Mouse (Mus musculus): ENCODE results near the gene Ppdpf. TPM values are rescaled to one million over a fixed set of nuclear protein-coding genes. Genes with fewer than 3 reads are reported as not detected.

Gene Ppdpf
- polyA plus RNA-seq, 1 experiment = 172 TPM

DNA sequence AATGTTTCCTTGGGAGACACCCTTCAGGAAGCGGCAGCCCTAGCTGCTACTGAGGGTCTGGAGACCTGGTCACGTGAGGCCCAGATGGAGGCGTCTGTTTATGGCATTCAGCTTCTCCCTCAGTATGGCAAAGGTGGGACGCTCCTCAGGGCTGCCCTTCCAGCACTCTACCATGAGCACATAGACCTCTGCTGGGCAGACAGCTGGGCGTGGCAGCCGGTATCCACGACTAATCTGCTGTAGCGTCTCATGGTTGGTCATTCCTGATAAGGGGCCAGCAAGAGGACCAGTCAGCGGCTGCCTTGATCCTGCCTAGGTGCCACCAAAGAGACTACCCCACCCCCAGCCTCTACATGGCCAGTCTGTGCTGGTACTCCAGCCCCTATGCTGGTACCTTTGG, 19.1 kb downstream of the Ppdpf start:
- no peak for DNase-seq (ENCODE audit: low read depth, low spot score)
- 37% methylated on average over 9 of the region's 9 CpGs for WGBS

DNA sequence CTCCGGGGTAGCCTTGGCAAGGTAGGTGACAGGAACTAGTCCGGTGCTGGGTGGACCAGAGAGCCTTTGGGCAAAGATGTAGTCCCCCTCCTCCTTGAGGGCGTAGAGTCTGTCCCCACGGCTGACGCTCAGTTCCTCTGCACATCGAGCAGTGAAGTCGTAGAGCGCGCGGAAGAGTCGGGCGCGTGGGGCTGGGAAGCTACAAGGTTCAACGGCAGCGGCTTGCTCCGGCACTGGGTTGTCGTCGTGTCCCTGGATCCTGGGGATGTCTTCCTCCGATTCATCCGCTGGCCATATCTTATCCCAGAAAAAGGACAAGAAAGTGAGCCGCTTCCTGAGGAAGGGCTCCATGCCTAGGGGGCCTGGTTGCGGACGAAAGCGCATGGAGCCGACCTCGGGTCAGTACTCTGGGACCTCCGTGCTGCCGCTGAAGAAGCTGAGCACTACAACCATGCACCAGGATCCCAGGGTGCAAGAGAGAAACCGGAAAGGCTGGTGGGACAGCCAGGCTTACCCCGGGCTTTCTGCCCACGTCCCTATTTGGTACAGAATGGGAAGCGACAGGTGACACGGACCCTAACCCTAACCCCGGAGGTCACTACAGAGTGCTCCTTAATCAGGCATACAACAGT, 25.5 kb downstream of the Ppdpf start:
- no peak for DNase-seq (ENCODE audit: low read depth, low spot score)
- 3% methylated on average over 34 of the region's 34 CpGs for WGBS

DNA sequence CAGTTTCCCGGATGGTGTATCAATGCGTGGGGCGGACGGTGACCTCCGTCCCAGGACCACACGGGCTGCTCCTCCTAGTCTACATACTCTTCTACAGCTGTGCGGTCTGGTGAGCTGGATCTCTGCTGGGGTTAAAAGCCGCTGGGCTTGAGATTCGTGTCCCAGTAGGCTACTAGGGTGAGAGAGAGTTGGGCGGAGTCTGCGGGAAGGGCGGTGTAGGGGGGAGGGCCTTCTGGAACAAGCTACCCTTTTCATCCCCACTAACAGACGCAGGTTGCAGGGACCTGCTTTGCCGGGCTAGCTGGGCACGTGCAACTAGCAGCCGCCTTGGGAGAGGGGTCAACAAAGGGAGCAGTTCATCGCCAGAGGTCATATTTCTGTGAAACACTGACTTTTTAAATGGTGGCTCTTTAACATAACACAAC, 26.0 kb downstream of the Ppdpf start, which contains the start of gene Srms:
Gene Srms, minus strand, starts transcription at position 165 of the 425 bp plus-strand sequence.
- no peak for DNase-seq (ENCODE audit: low read depth, low spot score)
- WGBS = under 1% methylated on average over 17 of the region's 17 CpGs

DNA sequence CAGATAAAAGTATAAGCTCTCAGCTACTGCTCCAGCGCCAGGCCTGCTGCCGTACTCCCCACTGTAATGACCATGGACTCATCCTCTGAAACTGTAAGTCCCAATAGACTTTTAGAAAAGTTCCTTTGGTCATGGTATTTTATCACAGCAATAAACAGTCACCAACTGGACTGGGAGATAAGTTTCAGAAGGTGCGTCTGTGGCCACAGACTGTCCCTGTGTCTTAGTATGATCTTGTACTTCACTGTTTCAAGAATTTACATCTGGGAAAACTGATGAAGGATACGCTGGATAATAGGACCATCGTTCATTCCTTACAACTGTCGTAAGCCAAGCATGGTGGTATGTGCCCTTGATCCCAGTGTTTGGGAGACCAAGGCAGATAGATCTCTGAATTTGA, 29.0 kb downstream of the Ppdpf start:
- WGBS = 88% methylated on average over 6 of the region's 6 CpGs
- DNase-seq (ENCODE audit: low read depth, low spot score) = no peak

DNA sequence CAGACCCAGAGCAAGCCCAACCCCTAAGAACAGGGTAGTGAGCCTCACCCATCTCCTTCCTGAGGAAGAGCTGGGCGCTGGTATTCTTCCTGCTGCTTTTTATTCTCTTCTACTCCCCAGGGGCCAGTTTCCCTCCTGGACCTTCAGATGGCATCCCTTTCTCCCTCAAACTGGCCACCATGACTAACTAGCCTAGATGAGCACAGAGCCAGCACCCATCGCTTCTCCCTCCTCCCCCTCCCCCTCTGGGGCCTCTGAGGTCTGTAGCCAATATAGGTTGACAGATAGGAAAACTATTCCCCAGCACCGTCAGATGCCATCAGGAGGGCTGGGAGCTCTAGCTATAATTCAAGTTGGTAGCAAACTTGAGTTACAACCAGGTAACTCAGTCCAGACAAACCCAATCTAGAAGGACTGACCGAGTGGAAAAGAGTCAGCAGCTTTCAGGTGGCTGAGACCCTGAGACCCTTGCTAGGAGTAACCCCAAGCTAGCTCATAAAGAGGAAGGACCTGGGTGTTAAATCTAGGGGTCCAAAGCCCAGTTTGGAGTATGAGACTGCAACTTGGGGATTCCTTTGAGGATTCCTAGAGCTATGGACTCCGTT, 31.9 kb downstream of the Ppdpf start:
- 71% methylated on average over 5 of the region's 5 CpGs for WGBS
- DNase-seq (ENCODE audit: low read depth, low spot score) = no peak

DNA sequence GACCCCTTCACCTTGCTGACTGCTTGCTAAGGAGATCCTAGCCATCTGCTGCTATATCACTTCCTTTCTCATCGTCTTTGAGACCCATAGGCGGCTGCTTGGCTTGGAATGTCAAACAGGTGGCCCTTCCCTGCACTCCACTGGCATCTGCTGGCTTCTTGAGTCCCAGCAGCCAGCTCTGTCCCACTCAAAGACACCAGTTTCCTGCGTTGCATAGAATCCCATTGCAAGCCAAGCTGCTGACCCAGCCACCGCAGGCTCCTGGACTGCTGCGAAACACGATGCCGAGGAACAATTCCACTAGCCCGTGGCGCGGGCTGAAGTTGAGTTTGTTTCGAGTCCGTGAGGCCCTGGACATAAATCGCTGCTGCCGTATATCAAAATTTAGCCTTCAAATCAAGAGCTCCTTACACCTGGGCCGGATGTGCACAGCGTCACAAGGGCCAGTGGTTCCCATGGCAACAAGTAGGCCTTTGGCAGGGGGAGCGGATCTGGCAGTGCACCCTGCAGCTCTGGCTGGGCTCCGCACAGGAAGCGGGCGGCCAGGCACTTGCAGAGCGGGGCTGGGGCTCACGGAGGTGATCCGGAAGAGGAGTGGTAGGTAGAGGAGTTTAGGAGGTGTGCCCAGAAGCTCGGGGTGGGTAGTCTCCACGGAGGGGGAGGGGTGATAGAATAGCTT, 32.6 kb downstream of the Ppdpf start, which contains the start of gene Fndc11:
Gene Fndc11, plus strand, starts transcription at position 476 of the 679 bp plus-strand sequence.
- DNase-seq (ENCODE audit: low read depth, low spot score) = no peak
- whole genome bisulfite sequencing = 2% methylated on average over 25 of the region's 25 CpGs

DNA sequence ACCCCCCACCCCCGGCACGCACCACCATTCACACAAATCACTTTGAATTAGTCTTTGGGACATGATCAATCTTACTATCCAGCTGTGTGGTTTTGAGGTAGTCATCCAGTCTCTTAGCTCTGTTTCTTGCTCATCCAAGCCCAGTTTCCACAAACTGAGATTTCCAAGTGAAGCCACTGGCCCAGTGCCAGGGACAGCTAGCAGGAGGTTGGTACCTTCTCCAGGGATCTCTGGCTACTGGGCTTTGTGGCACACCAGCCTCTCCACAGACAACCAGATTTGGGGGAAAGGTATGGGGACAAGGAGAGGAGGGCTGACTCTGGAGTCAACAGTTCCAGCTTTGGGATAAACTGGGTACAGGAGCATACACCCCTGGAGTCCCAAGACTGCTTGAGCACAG, 33.3 kb downstream of the Ppdpf start:
- WGBS = 50% methylated on average over 2 of the region's 2 CpGs
- no peak for DNase-seq (ENCODE audit: low read depth, low spot score)

DNA sequence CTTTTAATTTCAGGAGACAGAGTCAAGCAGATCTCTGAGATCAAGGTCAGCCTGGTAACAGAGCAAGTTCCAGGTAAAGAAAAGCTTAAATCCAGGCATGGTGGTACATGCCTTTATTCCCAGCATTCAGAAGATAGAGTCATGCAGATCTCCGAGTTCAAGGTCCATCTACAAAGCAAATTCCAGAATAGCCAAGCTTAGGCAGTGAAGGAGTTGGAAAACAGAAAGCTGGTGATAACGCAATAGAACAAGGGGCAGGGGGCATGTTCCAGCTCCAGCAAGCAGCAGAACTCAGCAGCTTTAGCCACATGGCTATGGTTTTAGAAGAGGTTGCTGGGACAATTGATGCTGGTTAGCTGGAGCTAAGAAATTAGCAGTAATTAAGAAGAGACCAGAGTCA, 37.9 kb downstream of the Ppdpf start:
- WGBS = 77% methylated on average over 2 of the region's 2 CpGs
- DNase-seq (ENCODE audit: low read depth, low spot score) = no peak

DNA sequence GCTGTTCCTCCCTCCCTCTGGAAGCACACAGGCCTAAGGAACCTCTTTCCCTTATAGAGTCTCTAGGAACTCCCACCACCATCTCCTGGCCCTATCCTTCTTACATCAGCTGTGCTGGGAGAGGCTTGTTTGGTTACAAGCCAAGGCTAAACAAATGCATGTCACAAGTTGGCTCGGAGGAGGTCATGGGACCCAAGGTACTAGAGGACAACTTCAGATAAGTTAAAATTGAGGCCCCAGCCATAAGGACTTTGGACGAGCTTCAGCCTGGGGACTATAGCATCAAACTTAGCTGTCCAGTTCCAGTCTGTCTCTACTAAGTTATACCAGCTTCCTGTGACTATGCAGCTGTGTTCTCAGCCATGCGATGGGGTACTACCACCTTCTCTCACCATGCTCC, 40.1 kb downstream of the Ppdpf start:
- WGBS = 89% methylated on average over 3 of the region's 3 CpGs
- DNase-seq (ENCODE audit: low read depth, low spot score) = no peak

DNA sequence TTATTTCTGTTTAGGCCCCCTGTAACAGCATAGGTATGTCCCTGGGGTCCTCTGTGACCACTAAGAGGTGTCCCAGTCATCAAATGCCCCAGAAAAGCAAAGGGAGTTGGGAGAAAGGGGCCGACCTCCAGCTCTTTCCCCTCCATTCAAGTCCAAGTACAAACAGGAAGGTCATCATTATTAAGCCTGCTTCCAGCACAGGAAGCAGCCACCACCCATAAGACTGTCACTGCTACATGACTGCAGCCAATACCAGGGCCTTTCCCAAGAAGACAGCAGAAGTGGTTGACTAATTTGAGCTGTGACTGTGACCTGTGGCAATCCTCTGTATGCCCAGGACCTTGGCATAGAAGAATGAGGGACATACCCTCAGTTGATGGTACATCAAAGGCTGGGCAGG, 41.3 kb downstream of the Ppdpf start:
- no peak for DNase-seq (ENCODE audit: low read depth, low spot score)
- 42% methylated on average over 1 of the region's 1 CpGs for WGBS

DNA sequence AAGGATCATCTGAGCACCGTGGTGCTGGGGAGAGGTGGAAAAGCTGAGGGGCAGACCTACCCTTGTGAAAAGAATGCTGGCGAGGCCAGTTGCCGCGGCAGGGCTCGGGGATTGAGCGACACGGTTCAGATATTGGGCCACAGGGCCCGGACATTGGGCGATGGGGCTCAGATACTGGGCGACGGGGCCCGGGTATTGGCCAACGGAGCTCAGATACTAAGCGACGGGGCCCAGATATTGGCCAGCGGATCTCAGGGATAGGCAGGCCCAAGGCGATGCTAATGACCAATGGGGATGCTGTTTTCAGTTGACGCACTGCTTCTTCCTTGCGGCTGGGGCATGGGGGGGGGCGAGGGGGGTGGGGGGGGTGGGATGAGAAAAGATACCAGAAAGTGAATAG, 44.1 kb downstream of the Ppdpf start:
- DNase-seq (ENCODE audit: low read depth, low spot score) = no peak
- WGBS = 92% methylated on average over 20 of the region's 20 CpGs

DNA sequence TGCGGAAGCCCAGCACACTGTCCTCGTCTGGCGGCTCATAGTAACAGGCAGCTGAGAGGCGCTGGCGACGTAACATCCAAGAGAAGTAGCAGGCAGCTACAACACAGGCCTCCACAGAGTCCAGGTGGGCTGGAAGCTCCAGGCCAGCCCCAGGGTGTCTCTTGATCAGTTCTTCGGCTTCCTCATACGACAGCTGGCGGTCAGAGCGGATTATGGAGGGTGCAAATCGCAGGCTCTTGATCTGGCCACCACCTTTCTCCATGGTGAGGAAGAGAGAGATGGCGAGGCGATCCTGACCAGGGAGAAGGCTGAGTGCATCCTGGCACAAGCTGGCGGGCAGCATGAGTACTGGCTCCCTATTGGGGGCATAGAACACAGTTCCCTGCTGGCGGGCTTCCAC, 46.4 kb downstream of the Ppdpf start:
- WGBS = 96% methylated on average over 15 of the region's 15 CpGs
- no peak for DNase-seq (ENCODE audit: low read depth, low spot score)

DNA sequence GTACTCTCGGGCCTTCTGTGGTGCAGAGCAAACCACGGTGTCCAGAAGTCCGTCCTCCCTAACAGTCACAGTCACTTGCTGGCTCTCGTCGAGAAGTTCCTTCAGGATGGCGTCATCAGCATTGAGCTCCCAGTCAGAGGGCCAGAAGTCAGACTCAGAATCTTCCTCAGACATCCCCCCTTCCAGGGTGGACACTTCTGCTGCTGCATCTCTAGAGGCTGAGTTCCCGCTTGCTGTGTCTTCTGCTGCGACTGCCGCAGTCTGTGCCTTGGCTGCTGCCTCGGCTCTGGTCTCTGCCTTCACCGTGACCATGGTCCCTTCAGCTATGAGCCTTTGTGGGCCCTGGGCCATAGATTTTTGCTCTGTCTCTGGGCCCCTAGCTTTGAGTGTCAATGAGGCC, 47.6 kb downstream of the Ppdpf start:
- 91% methylated on average over 11 of the region's 11 CpGs for WGBS
- DNase-seq (ENCODE audit: low read depth, low spot score) = no peak

DNA sequence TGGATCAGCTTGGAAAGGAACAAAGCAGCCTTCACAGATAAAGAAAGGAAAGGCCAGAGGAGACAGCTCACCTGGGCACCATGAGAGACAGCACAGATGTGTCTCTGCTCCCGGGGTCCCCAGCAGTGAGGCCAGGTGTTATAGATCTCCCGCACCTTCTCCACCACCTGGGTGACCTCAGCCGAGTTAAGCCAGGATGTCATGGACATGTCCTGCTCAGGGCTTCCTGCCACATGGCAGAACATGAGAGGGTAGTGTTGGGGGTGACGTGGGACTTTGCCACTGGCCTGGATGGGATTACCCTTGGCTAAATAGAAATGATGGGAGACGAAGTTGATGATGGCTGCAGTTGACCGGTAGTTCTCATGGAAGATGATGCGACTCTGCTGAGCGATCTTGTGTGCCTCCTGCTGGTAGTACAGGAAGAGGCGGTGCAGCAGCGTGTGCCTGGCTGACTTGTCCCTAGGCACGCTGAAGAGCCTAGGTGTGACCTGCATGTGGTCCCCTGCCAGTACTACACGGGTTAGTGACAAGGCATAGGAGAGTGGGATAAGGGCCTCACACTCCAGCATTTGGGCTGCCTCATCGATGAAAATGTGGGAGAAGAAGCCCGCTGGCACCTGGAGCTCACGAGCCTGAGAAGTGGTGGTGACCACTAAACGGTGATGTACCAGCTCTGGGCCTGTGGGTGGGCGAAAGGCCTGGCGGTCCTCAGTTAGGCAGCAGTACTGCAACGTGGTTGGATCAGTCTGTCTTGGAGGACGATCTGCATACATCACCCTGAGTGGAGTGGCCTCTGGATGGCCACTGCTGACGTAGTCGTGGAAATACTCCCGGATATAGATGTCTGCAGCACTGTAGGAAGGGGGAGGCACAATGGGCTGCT, 48.9 kb downstream of the Ppdpf start:
- DNase-seq (ENCODE audit: low read depth, low spot score) = no peak
- WGBS = 84% methylated on average over 23 of the region's 23 CpGs

DNA sequence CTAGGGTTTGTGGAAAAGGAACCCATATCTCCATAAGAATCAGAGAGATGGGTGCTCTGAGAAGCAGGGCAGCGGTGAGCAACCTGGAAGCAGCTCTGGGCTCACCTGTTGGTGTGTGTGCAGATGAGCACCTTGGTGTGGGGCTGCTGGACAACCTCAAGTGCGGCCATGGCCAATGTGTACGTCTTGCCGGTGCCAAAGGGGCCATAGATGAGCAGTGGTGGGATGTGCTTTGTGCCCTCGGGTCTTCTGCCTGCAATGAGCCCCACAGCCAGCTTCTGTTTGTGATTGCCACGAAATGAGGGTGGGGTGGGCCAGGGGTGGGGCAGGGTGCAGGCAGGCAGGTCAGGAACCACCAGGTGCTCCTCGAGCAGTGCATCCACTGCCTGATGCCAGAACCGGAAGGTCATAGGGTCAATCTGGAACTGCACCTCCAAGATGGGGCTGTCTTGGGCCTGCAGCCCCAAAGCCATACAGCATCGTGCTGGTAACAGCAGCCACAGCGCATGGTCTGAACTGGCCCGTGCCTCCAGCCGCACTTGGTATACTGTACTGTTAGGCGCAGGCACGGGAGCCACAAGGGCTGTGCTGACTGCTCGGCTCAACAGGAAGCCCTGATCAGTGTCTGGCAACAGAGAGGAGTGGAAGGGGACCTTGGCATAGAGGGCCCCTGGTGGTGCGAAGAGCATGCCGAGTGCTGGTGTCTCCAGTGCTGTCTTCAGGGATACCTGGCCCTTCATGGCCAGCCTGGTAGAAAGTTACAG, 50.4 kb downstream of the Ppdpf start:
- no peak for DNase-seq (ENCODE audit: low read depth, low spot score)
- 88% methylated on average over 17 of the region's 17 CpGs for WGBS

DNA sequence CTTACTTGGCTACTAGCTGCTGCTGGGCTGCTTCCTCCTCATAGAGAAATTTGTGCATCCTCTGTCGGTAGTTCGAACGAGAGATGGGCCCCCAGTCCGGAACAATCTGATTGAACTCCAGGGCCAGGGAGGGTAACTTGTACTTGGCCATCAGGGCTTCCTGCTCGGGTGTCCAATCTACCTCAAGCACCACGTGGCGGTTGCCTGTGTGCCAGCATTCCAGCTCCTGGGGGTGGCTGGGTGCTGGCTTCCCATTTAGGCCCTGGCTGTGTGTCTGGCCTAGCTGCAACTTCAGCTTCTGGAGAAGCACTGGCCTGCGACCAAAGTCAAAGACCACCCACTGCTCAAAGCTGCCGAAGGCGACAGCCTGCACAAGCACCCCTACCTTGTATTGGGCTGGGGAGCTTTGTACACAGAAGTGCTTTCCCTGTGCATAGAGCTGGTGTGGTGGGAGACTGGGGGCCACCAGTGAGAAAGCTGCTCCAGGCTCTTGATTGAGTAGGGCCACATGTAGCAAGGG, 51.1 kb downstream of the Ppdpf start:
- WGBS = 82% methylated on average over 10 of the region's 10 CpGs
- no peak for DNase-seq (ENCODE audit: low read depth, low spot score)

All from large intestine, adult 2 months (tissue).